Mouse (Mus musculus): ENCODE measurements around the gene Lpp. TPM values are rescaled to one million over a fixed set of nuclear protein-coding genes. Genes with fewer than 3 reads are reported as not detected.

Gene Lpp
- total and polyA plus RNA-seq, 2 experiments from 2014 or later = 8.4 to 13.1 TPM

DNA sequence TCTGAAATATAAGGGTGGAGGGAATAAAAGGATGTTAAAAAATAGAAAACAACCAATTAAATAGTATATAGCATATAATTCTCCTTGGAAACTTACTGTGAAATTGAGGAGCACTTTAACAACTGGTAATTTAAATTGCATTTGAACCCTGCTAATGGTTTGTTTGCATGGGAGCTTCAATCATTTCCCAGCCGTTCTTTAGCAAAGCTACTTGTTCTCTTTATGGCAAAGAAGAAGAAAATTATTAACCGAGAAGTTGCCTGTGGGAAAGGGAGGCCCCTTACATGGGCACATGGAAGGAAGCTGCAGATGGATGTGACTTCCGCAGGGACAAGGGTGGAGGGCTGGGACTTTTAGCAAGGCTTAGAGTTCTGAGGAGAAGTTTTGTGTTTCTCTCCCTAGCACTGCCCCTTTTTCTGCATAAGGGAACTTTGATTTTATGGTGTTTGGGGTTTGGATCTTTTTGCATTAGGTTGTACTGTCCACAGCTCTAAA is 62.1 kb downstream of the Lpp start:
- no peaks in the 10 kb centered on the region for H3K27me3 ChIP-seq (ENCODE audit: insufficient read depth, low read length)
- no peak overlapping the region for H3K4me2 ChIP-seq (ENCODE audit: low read depth, low read length)
- no peak overlapping the region for H3K9ac ChIP-seq (replicated peaks; ENCODE audit: low read length)
- H3K9me3 ChIP-seq (ENCODE audit: low read length) = no peaks in the 10 kb centered on the region
- 65% methylated on average over 3 of the region's 3 CpGs for WGBS
- no peak for TF ChIP-seq CTCF (IDR thresholded peaks at IDR 0.05; ENCODE audit: low read depth)
- DNase-seq (ENCODE audit: low spot score) (no peak), ATAC-seq (no peak)
- H3K27ac ChIP-seq = no peak overlapping the region
- no peaks in the 10 kb centered on the region for H3K36me3 ChIP-seq (ENCODE audit: insufficient read depth, low read length)
- no peaks in the 10 kb centered on the region for H3K4me1 ChIP-seq (ENCODE audit: insufficient read depth, low read length)
- no peak overlapping the region for H3K4me3 ChIP-seq (ENCODE audit: low read length)

DNA sequence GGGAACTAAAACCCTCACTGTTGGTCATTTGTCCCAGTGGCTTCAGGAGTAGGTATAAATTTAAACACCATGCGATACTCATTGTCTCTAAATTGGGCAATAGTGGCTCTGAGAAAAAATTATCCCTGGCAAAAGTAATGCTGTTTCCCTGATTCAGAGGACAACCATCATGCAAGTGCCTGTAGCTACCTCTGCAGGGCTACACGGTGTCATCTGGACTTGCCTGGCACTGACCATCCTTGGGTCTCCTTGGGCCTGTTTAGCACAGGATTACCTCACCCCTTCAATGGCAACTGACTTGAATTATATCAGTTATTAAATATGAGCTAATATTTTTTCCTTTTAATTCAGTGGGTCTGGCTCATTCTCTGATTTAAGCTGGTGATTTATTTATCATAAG is 70.5 kb downstream of the Lpp start:
- H3K27ac ChIP-seq = no peak overlapping the region
- H3K9me3 ChIP-seq (ENCODE audit: low read length) = no peaks in the 10 kb centered on the region
- no peak for DNase-seq (ENCODE audit: low spot score)
- no peaks in the 10 kb centered on the region for H3K4me1 ChIP-seq (ENCODE audit: insufficient read depth, low read length)
- no peak overlapping the region for H3K4me2 ChIP-seq (ENCODE audit: low read depth, low read length)
- no peak for ATAC-seq
- 93% methylated on average over 2 of the region's 2 CpGs for WGBS
- H3K36me3 ChIP-seq (ENCODE audit: insufficient read depth, low read length) = no peaks in the 10 kb centered on the region
- no peaks in the 10 kb centered on the region for H3K27me3 ChIP-seq (ENCODE audit: insufficient read depth, low read length)
- H3K4me3 ChIP-seq (ENCODE audit: low read length) = no peak overlapping the region
- no peak for TF ChIP-seq CTCF (IDR thresholded peaks at IDR 0.05; ENCODE audit: low read depth)
- no peak overlapping the region for H3K9ac ChIP-seq (replicated peaks; ENCODE audit: low read length)

- ATAC-seq (no peak), DNase-seq (ENCODE audit: low spot score) (no peak)
- Histone ChIP-seq H3K27ac (no peak overlapping the region), H3K27me3 (ENCODE audit: insufficient read depth, low read length) (no peaks in the 10 kb centered on the region), H3K9me3 (ENCODE audit: low read length) (no peaks in the 10 kb centered on the region), H3K9ac (replicated peaks; ENCODE audit: low read length) (no peak overlapping the region), H3K4me2 (ENCODE audit: low read depth, low read length) (no peak overlapping the region), H3K36me3 (ENCODE audit: insufficient read depth, low read length) (no peaks in the 10 kb centered on the region), H3K4me1 (ENCODE audit: insufficient read depth, low read length) (no peaks in the 10 kb centered on the region), H3K4me3 (ENCODE audit: low read length) (no peak overlapping the region)
- WGBS = 81% methylated on average over 5 of the region's 5 CpGs
- no peak for TF ChIP-seq CTCF (IDR thresholded peaks at IDR 0.05; ENCODE audit: low read depth)
These were observed 71.1 kb downstream of the Lpp start for GRCm38 (mm10) chr16:24464436-24464835.

- TF ChIP-seq CTCF (IDR thresholded peaks at IDR 0.05; ENCODE audit: low read depth) = no peak
- Histone ChIP-seq H3K27me3 (ENCODE audit: insufficient read depth, low read length) (no peaks in the 10 kb centered on the region), H3K27ac (no peak overlapping the region), H3K36me3 (ENCODE audit: insufficient read depth, low read length) (no peaks in the 10 kb centered on the region), H3K4me3 (ENCODE audit: low read length) (no peak overlapping the region), H3K4me2 (ENCODE audit: low read depth, low read length) (no peak overlapping the region), H3K9ac (replicated peaks; ENCODE audit: low read length) (no peak overlapping the region), H3K4me1 (ENCODE audit: insufficient read depth, low read length) (no peaks in the 10 kb centered on the region), H3K9me3 (ENCODE audit: low read length) (no peaks in the 10 kb centered on the region)
- WGBS = 72% methylated on average over 5 of the region's 5 CpGs
- DNase-seq (ENCODE audit: low spot score) = no peak
- ATAC-seq = no peak
These were observed 72.3 kb downstream of the Lpp start for GRCm38 (mm10) chr16:24465633-24466032.

- Histone ChIP-seq H3K4me3 (ENCODE audit: low read length) (no peak overlapping the region), H3K9ac (replicated peaks; ENCODE audit: low read length) (no peak overlapping the region), H3K9me3 (ENCODE audit: low read length) (no peaks in the 10 kb centered on the region), H3K36me3 (ENCODE audit: insufficient read depth, low read length) (no peaks in the 10 kb centered on the region), H3K4me2 (ENCODE audit: low read depth, low read length) (no peak overlapping the region), H3K4me1 (ENCODE audit: insufficient read depth, low read length) (no peaks in the 10 kb centered on the region), H3K27ac (no peak overlapping the region), H3K27me3 (ENCODE audit: insufficient read depth, low read length) (no peaks in the 10 kb centered on the region)
- TF ChIP-seq CTCF (IDR thresholded peaks at IDR 0.05; ENCODE audit: low read depth) = no peak
- ATAC-seq (no peak), DNase-seq (ENCODE audit: low spot score) (no peak)
- 88% methylated on average over 17 of the region's 17 CpGs for WGBS
These were observed 74.4 kb downstream of the Lpp start for GRCm38 (mm10) chr16:24467544-24468290.

- DNase-seq (ENCODE audit: low spot score) = no peak
- no peak for ATAC-seq
- Histone ChIP-seq H3K9ac (replicated peaks; ENCODE audit: low read length) (no peak overlapping the region), H3K27me3 (ENCODE audit: insufficient read depth, low read length) (no peaks in the 10 kb centered on the region), H3K4me1 (ENCODE audit: insufficient read depth, low read length) (no peaks in the 10 kb centered on the region), H3K27ac (no peak overlapping the region), H3K9me3 (ENCODE audit: low read length) (no peaks in the 10 kb centered on the region), H3K4me2 (ENCODE audit: low read depth, low read length) (no peak overlapping the region), H3K36me3 (ENCODE audit: insufficient read depth, low read length) (no peaks in the 10 kb centered on the region), H3K4me3 (ENCODE audit: low read length) (no peak overlapping the region)
- WGBS = 64% methylated on average over 3 of the region's 3 CpGs
- TF ChIP-seq CTCF (IDR thresholded peaks at IDR 0.05; ENCODE audit: low read depth) = no peak
These were observed 76.0 kb downstream of the Lpp start for GRCm38 (mm10) chr16:24469313-24469712.

- Histone ChIP-seq H3K4me3 (ENCODE audit: low read length) (no peak overlapping the region), H3K27me3 (ENCODE audit: insufficient read depth, low read length) (no peaks in the 10 kb centered on the region), H3K36me3 (ENCODE audit: insufficient read depth, low read length) (no peaks in the 10 kb centered on the region), H3K27ac (no peak overlapping the region), H3K4me1 (ENCODE audit: insufficient read depth, low read length) (no peaks in the 10 kb centered on the region), H3K4me2 (ENCODE audit: low read depth, low read length) (no peak overlapping the region), H3K9me3 (ENCODE audit: low read length) (no peaks in the 10 kb centered on the region), H3K9ac (replicated peaks; ENCODE audit: low read length) (no peak overlapping the region)
- TF ChIP-seq CTCF (IDR thresholded peaks at IDR 0.05; ENCODE audit: low read depth) = no peak
- WGBS = 85% methylated on average over 1 of the region's 1 CpGs
- ATAC-seq (no peak), DNase-seq (ENCODE audit: low spot score) (no peak)
These were observed 77.3 kb downstream of the Lpp start for GRCm38 (mm10) chr16:24470601-24471000.

Data from hindbrain, postnatal 0 days (tissue).